Mouse (Mus musculus) CH12.LX (cell line): Measurements from ENCODE around the gene Psmb8. TPM values are rescaled to one million over a fixed set of nuclear protein-coding genes. Genes with fewer than 3 reads are reported as not detected.

Experiments used
- DNase-seq: peaks from one replicate; pipeline ENCODE4 v3.0.0-alpha.2; 2013; ENCODE audit errors: extremely low read depth
- H3K27ac ChIP-seq: 2 replicates; pipeline ENCODE4 v1.5.1; 2012; ENCODE audit warnings: low read depth, mild to moderate bottlenecking, control low read depth, moderate library complexity; ENCODE audit not compliant: insufficient read depth
- H3K27me3 ChIP-seq: replicated peaks from 2 replicates; pipeline ENCODE3; 2012; ENCODE audit warnings: inconsistent platforms
- H3K36me3 ChIP-seq, 2 experiments: replicated peaks in 1 of 2; 2 replicates each; pipeline versions ENCODE3 to v1.6.1; 2012; ENCODE audit warnings: inconsistent platforms in 1 of 2, low read length in 1 of 2, mild to moderate bottlenecking in 1 of 2, mixed read lengths in 1 of 2, moderate library complexity in 1 of 2; ENCODE audit not compliant: control insufficient read depth in 1 of 2, insufficient read depth in 1 of 2
- H3K4me1 ChIP-seq, 2 experiments: 2 replicates each; pipeline ENCODE4 v1.6.1; 2012; ENCODE audit warnings: inconsistent platforms in 1 of 2, moderate library complexity in 1 of 2; ENCODE audit not compliant: insufficient read depth in 2 of 2, control insufficient read depth in 1 of 2
- H3K4me2 ChIP-seq: 2 replicates; pipeline ENCODE4 v1.6.1; 2012; ENCODE audit warnings: low read depth, mild to moderate bottlenecking, control low read depth; ENCODE audit not compliant: poor library complexity, insufficient read depth, severe bottlenecking
- H3K4me3 ChIP-seq, 3 experiments: fragments of 150-350 bp in 1 of 3; sonication (generic) in 1 of 3; replicated peaks in 1 of 3; 2 replicates each; pipeline versions ENCODE3 to v1.5.1; 2011 to 2012; ENCODE audit warnings: low read depth in 2 of 3, low read length in 2 of 3, mild to moderate bottlenecking in 2 of 3, moderate library complexity in 2 of 3, control low read depth in 1 of 3, improper control_type of control experiment in 1 of 3, inconsistent platforms in 1 of 3, mixed read lengths in 1 of 3; ENCODE audit not compliant: poor library complexity in 1 of 3
- H3K79me2 ChIP-seq: replicated peaks from 2 replicates; pipeline ENCODE4 v1.6.1; 2012; ENCODE audit warnings: mild to moderate bottlenecking, moderate library complexity; ENCODE audit not compliant: control insufficient read depth, poor library complexity, insufficient read depth, severe bottlenecking; ENCODE audit errors: extremely low read depth
- H3K9ac ChIP-seq: 2 replicates; pipeline ENCODE4 v1.6.1; 2012; ENCODE audit warnings: low read depth, mild to moderate bottlenecking, control low read depth, moderate library complexity; ENCODE audit not compliant: insufficient read depth
- H3K9me3 ChIP-seq: replicated peaks from 2 replicates; pipeline ENCODE3; 2012; ENCODE audit warnings: low read length, inconsistent platforms, mixed read lengths
- BHLHE40 ChIP-seq: IDR thresholded peaks from 2 replicates; pipeline ENCODE4 v1.6.1; 2011; ENCODE audit warnings: mild to moderate bottlenecking, low read depth, low read length, improper control_type of control experiment
- ETS1 ChIP-seq: conservative IDR thresholded peaks from 2 replicates; pipeline ENCODE4 v1.6.1; 2012; ENCODE audit warnings: low read depth, mild to moderate bottlenecking, inconsistent platforms, low read length, improper control_type of control experiment, moderate library complexity
- GABPA ChIP-seq: IDR thresholded peaks from 2 replicates; pipeline ENCODE4 v1.6.1; 2012; ENCODE audit warnings: low read depth, low read length, improper control_type of control experiment, inconsistent platforms; ENCODE audit not compliant: insufficient replicate concordance
- HCFC1 ChIP-seq: IDR thresholded peaks from 2 replicates; pipeline ENCODE4 v1.6.1; 2012; ENCODE audit warnings: low read depth, mild to moderate bottlenecking, inconsistent platforms, low read length, improper control_type of control experiment
- IRF4 ChIP-seq: IDR thresholded peaks from 2 replicates; pipeline ENCODE4 v1.6.1; 2014; ENCODE audit warnings: low read depth, mild to moderate bottlenecking, inconsistent platforms, low read length, improper control_type of control experiment
- KAT2A ChIP-seq: IDR thresholded peaks from 2 replicates; pipeline ENCODE4 v1.6.1; 2012; ENCODE audit warnings: low read length, improper control_type of control experiment, inconsistent platforms; ENCODE audit not compliant: insufficient replicate concordance
- MAFK ChIP-seq: IDR thresholded peaks from 2 replicates; pipeline ENCODE4 v1.6.1; 2011; ENCODE audit warnings: low read length, improper control_type of control experiment; ENCODE audit not compliant: insufficient replicate concordance
- MAX ChIP-seq: IDR thresholded peaks from 2 replicates; pipeline ENCODE4 v1.6.1; 2011; ENCODE audit warnings: low read length, improper control_type of control experiment
- MAZ ChIP-seq: IDR thresholded peaks from 2 replicates; pipeline ENCODE4 v1.6.1; 2012; ENCODE audit warnings: low read depth, mild to moderate bottlenecking, inconsistent platforms, low read length, improper control_type of control experiment, moderate library complexity
- MEF2A ChIP-seq: IDR thresholded peaks from 2 replicates; pipeline ENCODE4 v1.6.1; 2014; ENCODE audit warnings: low read depth, mild to moderate bottlenecking, inconsistent platforms, low read length, improper control_type of control experiment, borderline replicate concordance
- MXI1 ChIP-seq: IDR thresholded peaks from 2 replicates; pipeline ENCODE4 v1.6.1; 2011; ENCODE audit warnings: mild to moderate bottlenecking, low read depth, low read length, improper control_type of control experiment
- MYC ChIP-seq: IDR thresholded peaks from 2 replicates; pipeline ENCODE4 v1.6.1; 2011; ENCODE audit warnings: low read depth, mild to moderate bottlenecking, improper control_type of control experiment, low read length
- NELFE ChIP-seq: IDR thresholded peaks from 2 replicates; pipeline ENCODE4 v1.6.1; 2011; ENCODE audit warnings: low read depth, low read length, improper control_type of control experiment
- PAX5 ChIP-seq: IDR thresholded peaks from 2 replicates; pipeline ENCODE4 v1.6.1; 2012; ENCODE audit warnings: low read length, inconsistent platforms, mixed read lengths
- POLR2AphosphoS2 ChIP-seq: IDR thresholded peaks from 2 replicates; pipeline ENCODE4 v1.6.1; 2011; ENCODE audit warnings: low read depth, low read length, improper control_type of control experiment
- RCOR1 ChIP-seq: conservative IDR thresholded peaks from 2 replicates; pipeline ENCODE4 v1.6.1; 2012; ENCODE audit warnings: low read depth, mild to moderate bottlenecking, inconsistent platforms, low read length, improper control_type of control experiment
- SIN3A ChIP-seq: IDR thresholded peaks from 2 replicates; pipeline ENCODE4 v1.6.1; 2012; ENCODE audit warnings: low read length, improper control_type of control experiment, inconsistent platforms
- TBP ChIP-seq: conservative IDR thresholded peaks from 2 replicates; pipeline ENCODE4 v1.6.1; 2011; ENCODE audit warnings: low read depth, low read length, improper control_type of control experiment
- TCF12 ChIP-seq: IDR thresholded peaks from 2 replicates; pipeline ENCODE4 v1.6.1; 2014; ENCODE audit warnings: low read depth, mild to moderate bottlenecking, inconsistent platforms, low read length, improper control_type of control experiment
- UBTF ChIP-seq: IDR thresholded peaks from 2 replicates; pipeline ENCODE4 v1.6.1; 2012; ENCODE audit warnings: low read depth, mild to moderate bottlenecking, inconsistent platforms, low read length, improper control_type of control experiment, moderate library complexity
- USF1 ChIP-seq: IDR thresholded peaks from 2 replicates; pipeline ENCODE4 v1.6.1; 2014; ENCODE audit warnings: low read depth, mild to moderate bottlenecking, inconsistent platforms, low read length, improper control_type of control experiment
- USF2 ChIP-seq: conservative IDR thresholded peaks from 2 replicates; pipeline ENCODE4 v1.6.1; 2011; ENCODE audit warnings: low read depth, low read length, improper control_type of control experiment
- dilution Hi-C: fragments of 300-500 bp; cut with MboI; formaldehyde crosslinking; loops from 2 replicates; pipeline ENCODE4 v1.14.3; 2020; ENCODE audit warnings: low sequenced_read_pairs; ENCODE audit not compliant: extremely low pct_unique_long_range_greater_than_20kb, extremely low pct_ligation_motif_present
- in situ Hi-C: fragments of 300-500 bp; cut with MboI; formaldehyde crosslinking; loops from 3 replicates; pipeline ENCODE4 v1.14.3; 2019; ENCODE audit warnings: low sequenced_read_pairs, low pct_ligation_motif_present, low pct_unique_long_range_greater_than_20kb, mixed read lengths
- polyA plus RNA-seq: library from polyadenylated mRNA; unstranded; fragments of >175 nt; gene quantifications from 2 replicates; pipeline ENCODE4 v1.2.1, GENCODE M21; 2012; ENCODE audit warnings: low read depth; ENCODE audit not compliant: insufficient read length
- total RNA-seq, 2 experiments: library from RNA; depleted of rRNA; stranded (reverse); fragments of 300-350 nt in 1 of 2; fragments of >200 nt in 1 of 2; gene quantifications; 2 replicates each; pipeline ENCODE4 v1.2.3; 2012 to 2014

Gene Psmb8
- total and polyA plus RNA-seq, 3 experiments: 652 to 989 (median 857) TPM

- TF ChIP-seq MYC: no peak
- TF ChIP-seq POLR2AphosphoS2: no peak
- peak; percentile 37; the same call in 1 of the 2 replicates for TF ChIP-seq ETS1
- no peak for TF ChIP-seq MEF2A
- TF ChIP-seq TBP: peak; percentile 85
- no peak for TF ChIP-seq GABPA
- TF ChIP-seq, all 38 proteins: peak for 14
Observed at GRCm38 (mm10) chr17:34205746-34206176, 8.2 kb downstream of the Psmb8 start (continued).

- dilution Hi-C loops: no loop called here
- TF ChIP-seq USF1 (no peak), BHLHE40 (no peak), MEF2A (no peak), KAT2A (no peak), UBTF (no peak), PAX5 (no peak), IRF4 (no peak), ETS1 (no peak), HCFC1 (no peak), MAFK (no peak), MAZ (no peak), POLR2AphosphoS2 (no peak), TCF12 (no peak), MAX (no peak), USF2 (no peak), MXI1 (no peak), NELFE (no peak), RCOR1 (no peak), SIN3A (no peak)
- in situ Hi-C loops: no loop called here
Observed at GRCm38 (mm10) chr17:34206731-34207130, 9.2 kb downstream of the Psmb8 start.

More at GRCm38 (mm10) chr17:34206731-34207130, 9.2 kb downstream of the Psmb8 start:
- peak overlapping the region; percentile 73 for H3K4me2 ChIP-seq
- H3K79me2 ChIP-seq: peaks cover 26% of the 10 kb centered on the region
- H3K27ac ChIP-seq: no peak overlapping the region
- H3K9me3 ChIP-seq: peaks cover 8% of the 10 kb centered on the region
- peaks cover 42 to 60% of the 10 kb centered on the region in 2 experiments for H3K36me3 ChIP-seq
- peaks cover 11 to 38% of the 10 kb centered on the region in 2 experiments for H3K4me1 ChIP-seq
- no peaks in the 10 kb centered on the region for H3K27me3 ChIP-seq
- H3K9ac ChIP-seq: no peak overlapping the region
- no peak for DNase-seq
- H3K4me3 ChIP-seq: peak overlapping the region in 2 of 3 experiments; percentile 9 to 97
